Mouse (Mus musculus) kidney, adult 18-20 months (tissue): ENCODE results near the gene Itgb7.
A peak's percentile ranks its signal among the peaks of the same experiment; 100 is the strongest.

Experiments used
- DNase-seq: peaks from one replicate; pipeline ENCODE4 v3.0.0; 2021

Itgb7 gene

GRCm38 (mm10) chr15:102224992-102225617 is 6.6 kb downstream of the Itgb7 start:
- DNase-seq, result no peak

GRCm38 (mm10) chr15:102224186-102224991 is 7.4 kb downstream of the Itgb7 start:
- DNase-seq, result peak; percentile 87

GRCm38 (mm10) chr15:102222386-102222785 is 9.4 kb downstream of the Itgb7 start:
- no peak for DNase-seq

- DNase-seq, result no peak
Observed at GRCm38 (mm10) chr15:102217325-102217724, 14.4 kb downstream of the Itgb7 start.

- DNase-seq, result no peak
Observed at GRCm38 (mm10) chr15:102216459-102217228, 15.1 kb downstream of the Itgb7 start.

GRCm38 (mm10) chr15:102215624-102216023 is 16.1 kb downstream of the Itgb7 start:
- no peak for DNase-seq

- no peak for DNase-seq
Observed at GRCm38 (mm10) chr15:102214132-102214531, 17.6 kb downstream of the Itgb7 start.

- DNase-seq, result no peak
Observed at GRCm38 (mm10) chr15:102211895-102212294, 19.8 kb downstream of the Itgb7 start.

GRCm38 (mm10) chr15:102210816-102211215 is 20.9 kb downstream of the Itgb7 start:
- no peak for DNase-seq

- DNase-seq, result no peak
Observed at GRCm38 (mm10) chr15:102209114-102209513, 22.6 kb downstream of the Itgb7 start.

GRCm38 (mm10) chr15:102208092-102208561 is 23.6 kb downstream of the Itgb7 start:
- DNase-seq, result no peak

- DNase-seq, result peak; percentile 32
Observed at GRCm38 (mm10) chr15:102207351-102207750, 24.4 kb downstream of the Itgb7 start.

- no peak for DNase-seq
Observed at GRCm38 (mm10) chr15:102205779-102206178, 26.0 kb downstream of the Itgb7 start.

- peak; percentile 28 for DNase-seq
Observed at GRCm38 (mm10) chr15:102204674-102205505, 26.9 kb downstream of the Itgb7 start, which contains the start of gene Csad. Csad (minus strand) TSS chr15:102204724.

- DNase-seq, result peak; percentile 77
Observed at GRCm38 (mm10) chr15:102203835-102204381, 27.8 kb downstream of the Itgb7 start.

- DNase-seq, result peak; percentile 93
Observed at GRCm38 (mm10) chr15:102202971-102203834, 28.5 kb downstream of the Itgb7 start, which contains the start of gene Zfp740. Zfp740 (plus strand) TSS chr15:102203249.

GRCm38 (mm10) chr15:102198841-102199240 is 32.9 kb downstream of the Itgb7 start:
- no peak for DNase-seq

GRCm38 (mm10) chr15:102195373-102195772 is 36.4 kb downstream of the Itgb7 start:
- DNase-seq, result no peak

GRCm38 (mm10) chr15:102194439-102194838 is 37.3 kb downstream of the Itgb7 start:
- peak; percentile 36 for DNase-seq

- no peak for DNase-seq
Observed at GRCm38 (mm10) chr15:102193652-102194051, 38.1 kb downstream of the Itgb7 start.

- no peak for DNase-seq
Observed at GRCm38 (mm10) chr15:102192820-102193386, 38.8 kb downstream of the Itgb7 start.
